Mouse (Mus musculus) layer of hippocampus, adult 2 months (tissue): ENCODE data around the gene Bcar3. TPM values are rescaled to one million over a fixed set of nuclear protein-coding genes. Genes with fewer than 3 reads are reported as not detected.

Experiments
- DNase-seq, 2 experiments: peaks; one replicate each; pipeline ENCODE4 v3.0.0; 2022; ENCODE audit warnings: low spot score in 2 of 2
- H3K27ac ChIP-seq: fragments of 200-600 bp; 2 replicates; pipeline ENCODE4 v1.8.1; 2022
- H3K4me3 ChIP-seq: fragments of 200-600 bp; 2 replicates; pipeline ENCODE4 v1.8.1; 2022; ENCODE audit warnings: mild to moderate bottlenecking
- CTCF ChIP-seq: fragments of 200-600 bp; conservative IDR thresholded peaks from 2 replicates; pipeline ENCODE4 v1.8.1; 2022; ENCODE audit warnings: antibody characterized with exemption, mild to moderate bottlenecking, moderate library complexity
- total RNA-seq, 2 experiments: library from RNA; stranded (reverse); gene quantifications; 2 replicates each; pipeline ENCODE4 v1.2.3; 2021

Gene Bcar3
- total RNA-seq, 2 experiments from 2014 or later = 9.4 to 10.0 TPM

- TF ChIP-seq CTCF = no peak
- DNase-seq = no peak
- Histone ChIP-seq H3K4me3 (no peak overlapping the region), H3K27ac (no peak overlapping the region)
Measured at GRCm38 (mm10) chr3:122472412-122472811, 178.5 kb downstream of the Bcar3 start.

DNA sequence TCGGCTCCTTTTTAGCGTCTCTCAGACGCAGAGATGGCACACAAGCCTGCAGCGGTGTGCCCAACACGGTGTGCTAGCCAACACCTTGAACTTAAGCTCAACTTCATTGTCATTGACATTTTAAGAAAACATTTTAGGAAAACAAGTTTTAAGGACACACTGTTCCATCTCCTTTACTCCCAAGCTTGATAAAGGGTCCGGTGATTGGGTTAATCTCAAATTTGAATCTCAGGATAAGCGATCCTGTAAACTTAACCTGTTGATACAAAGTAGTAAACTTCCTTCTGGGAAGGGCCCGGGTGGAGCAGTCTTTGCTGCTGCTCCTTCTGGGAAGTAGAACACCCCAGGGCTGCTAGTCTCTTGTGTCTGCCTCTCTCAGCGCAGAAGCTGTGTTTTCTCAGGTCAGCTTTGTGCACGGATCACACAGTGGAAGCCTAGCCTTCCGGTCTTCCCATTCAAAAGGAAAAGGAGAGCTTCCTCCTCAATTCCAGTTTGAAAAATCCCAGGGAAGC is 179.6 kb downstream of the Bcar3 start:
- peak overlapping the region; percentile 66; the same call in 1 of the 2 replicates for H3K27ac ChIP-seq
- no peak for DNase-seq
- no peak for TF ChIP-seq CTCF
- no peak overlapping the region for H3K4me3 ChIP-seq

DNA sequence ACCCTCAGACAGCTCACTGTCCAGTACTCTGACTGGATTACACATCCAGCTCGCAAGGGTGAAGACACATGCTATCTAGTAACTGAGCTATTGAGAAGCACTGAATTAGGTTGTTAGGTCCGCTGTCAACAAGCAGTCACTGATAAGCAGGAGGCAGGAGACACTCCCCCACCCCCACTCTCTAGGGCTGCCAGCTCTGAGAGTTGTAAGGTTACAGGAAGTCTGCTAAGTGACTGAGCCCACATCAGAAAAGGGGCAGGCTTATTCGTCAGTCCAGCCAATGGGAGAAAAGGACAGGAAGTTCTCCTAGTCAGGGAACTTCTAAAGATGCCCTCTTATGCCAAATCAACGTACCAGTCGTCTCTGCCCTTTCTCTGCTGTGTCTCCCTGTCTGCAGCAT is 180.1 kb downstream of the Bcar3 start:
- H3K27ac ChIP-seq = peak overlapping the region; percentile 66
- H3K4me3 ChIP-seq = no peak overlapping the region
- TF ChIP-seq CTCF = no peak
- DNase-seq = no peak

DNA sequence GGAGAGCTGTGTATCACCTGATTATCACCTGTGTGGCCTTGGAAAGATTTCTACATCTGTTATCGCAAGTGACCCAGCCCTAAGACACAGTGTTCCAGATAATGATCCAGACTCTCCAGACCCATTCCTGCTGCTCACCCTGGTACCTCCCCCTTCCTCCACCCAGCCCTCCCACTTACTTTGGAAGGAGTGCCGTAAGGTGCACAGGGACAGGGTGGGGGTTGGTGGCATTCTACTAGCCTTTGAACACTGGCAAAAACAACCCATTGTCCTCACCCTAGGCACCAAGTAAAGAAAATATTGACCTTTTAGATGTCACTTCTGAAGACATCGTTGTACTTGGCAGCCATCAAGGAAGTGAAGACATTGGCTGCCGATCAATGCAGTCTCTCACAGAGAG is 180.9 kb downstream of the Bcar3 start:
- TF ChIP-seq CTCF = no peak
- Histone ChIP-seq H3K27ac (peak overlapping the region; percentile 66), H3K4me3 (no peak overlapping the region)
- no peak for DNase-seq

DNA sequence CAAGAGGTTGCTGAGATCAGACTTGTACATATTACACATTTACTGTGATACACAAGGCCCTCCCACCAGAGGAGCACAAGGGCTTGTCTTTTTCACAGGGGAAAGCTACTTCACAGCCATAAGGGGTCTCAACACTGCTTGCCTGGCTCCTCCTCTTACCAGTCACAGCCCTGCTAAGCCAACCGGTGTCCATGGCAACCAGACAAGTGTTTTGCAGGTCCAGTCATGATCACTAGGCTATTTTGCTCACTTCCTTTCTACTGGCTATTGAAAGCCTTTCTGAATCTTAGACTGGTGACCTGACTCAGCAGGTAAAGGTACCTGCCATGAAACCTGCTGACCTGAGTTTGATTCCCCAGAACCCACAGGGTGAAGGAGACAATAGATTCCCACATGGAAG is 181.8 kb downstream of the Bcar3 start:
- no peak for TF ChIP-seq CTCF
- no peak overlapping the region for H3K4me3 ChIP-seq
- no peak overlapping the region for H3K27ac ChIP-seq
- no peak for DNase-seq

DNA sequence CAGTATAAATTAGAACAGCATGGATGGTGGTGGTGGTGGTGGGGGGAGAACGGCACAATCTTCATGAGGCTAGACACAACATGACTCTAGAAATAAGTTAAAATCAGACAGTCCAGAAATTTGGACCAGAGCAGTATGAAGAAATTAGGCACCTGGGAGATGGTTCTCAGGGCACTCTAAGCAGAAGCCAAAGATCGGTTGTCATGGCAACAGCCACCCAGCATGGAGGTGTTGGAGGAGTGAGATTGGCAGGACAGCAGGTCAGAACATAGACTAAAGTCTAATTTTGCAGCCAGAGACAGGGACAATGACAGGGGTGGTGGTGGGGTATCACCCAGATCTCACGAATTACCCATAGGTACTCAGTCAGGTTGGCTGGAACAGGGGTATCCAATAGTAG is 182.7 kb downstream of the Bcar3 start:
- DNase-seq = no peak
- no peak for TF ChIP-seq CTCF
- Histone ChIP-seq H3K27ac (no peak overlapping the region), H3K4me3 (no peak overlapping the region)

- H3K27ac ChIP-seq = peak overlapping the region; percentile 32; the same call in 1 of the 2 replicates
- H3K4me3 ChIP-seq = no peak overlapping the region
- no peak for TF ChIP-seq CTCF
- DNase-seq = no peak
Measured at GRCm38 (mm10) chr3:122477541-122477940, 183.6 kb downstream of the Bcar3 start.

DNA sequence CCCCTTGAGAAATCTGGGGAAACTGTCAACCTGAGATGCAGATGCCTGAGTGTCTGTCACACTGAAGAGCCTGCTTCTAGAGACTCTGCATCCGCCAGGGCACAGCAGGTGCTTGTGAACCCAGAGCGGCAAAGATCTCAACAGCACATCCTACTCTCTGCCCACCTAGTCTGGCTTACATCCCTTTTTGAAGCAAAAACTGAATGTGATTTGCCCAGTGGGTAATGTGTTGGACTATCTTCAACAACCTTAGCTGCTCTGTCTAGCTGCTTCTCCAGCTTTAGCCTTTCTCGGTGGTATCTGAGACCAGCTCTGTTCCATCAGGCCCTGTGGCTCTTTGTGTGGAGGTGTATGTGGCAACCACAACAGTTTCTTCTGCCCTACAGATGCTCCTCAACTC is 184.8 kb downstream of the Bcar3 start:
- TF ChIP-seq CTCF = no peak
- Histone ChIP-seq H3K4me3 (no peak overlapping the region), H3K27ac (0 out of 2 replicates have a peak overlapping the region, but pooled peaks have one; percentile 4)
- no peak for DNase-seq

DNA sequence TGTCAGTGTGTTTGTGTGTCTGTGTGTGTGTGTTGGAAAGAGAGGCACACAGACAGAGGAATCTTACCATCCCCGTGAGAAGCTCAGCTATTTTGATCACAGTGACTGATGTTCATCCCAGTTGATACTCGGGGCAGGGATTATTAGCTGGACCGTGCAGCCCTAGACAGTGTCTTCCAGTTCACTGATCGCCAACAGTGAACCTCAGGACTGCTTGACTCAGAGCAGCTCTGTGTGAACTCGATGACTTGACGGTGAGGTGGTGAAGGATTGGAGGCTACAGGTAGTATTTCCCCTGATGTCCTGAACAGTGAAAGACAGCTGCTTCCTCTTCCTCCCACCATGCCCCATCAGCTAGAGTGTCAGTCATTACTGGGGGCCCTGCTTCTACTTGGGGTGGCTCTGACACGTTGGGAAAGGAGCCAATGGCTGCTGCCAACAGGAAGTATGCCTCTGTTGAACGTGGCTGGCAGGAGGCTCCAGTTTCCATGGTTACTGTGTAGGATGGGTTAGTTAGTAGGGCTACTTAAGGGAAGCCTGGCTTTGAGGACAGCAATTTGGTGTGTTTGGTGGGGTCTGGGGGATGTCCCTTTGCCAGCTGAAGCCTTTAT is 186.2 kb downstream of the Bcar3 start:
- Histone ChIP-seq H3K4me3 (no peak overlapping the region), H3K27ac (no peak overlapping the region)
- peak; percentile 48 to 68 for DNase-seq
- TF ChIP-seq CTCF = no peak

DNA sequence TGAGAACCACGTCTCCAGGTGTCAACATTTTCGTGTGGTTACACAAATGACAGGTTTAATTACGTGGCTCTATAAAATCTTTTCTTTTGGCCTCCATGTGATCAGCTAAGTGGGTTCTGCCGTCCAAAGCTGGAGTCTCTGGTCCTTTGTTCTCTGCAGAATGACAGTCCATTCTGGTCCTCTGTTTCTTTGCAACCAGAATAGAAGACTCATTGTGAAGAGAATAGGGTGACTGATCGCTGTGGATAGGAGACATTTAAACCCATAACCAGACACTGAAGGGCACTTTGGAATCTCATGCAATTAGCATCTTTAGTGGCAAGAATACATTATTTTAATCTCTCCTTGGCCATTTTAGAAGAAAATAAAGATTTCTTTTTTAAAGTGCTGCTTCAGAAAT is 187.1 kb downstream of the Bcar3 start:
- DNase-seq = no peak
- TF ChIP-seq CTCF = no peak
- no peak overlapping the region for H3K27ac ChIP-seq
- H3K4me3 ChIP-seq = no peak overlapping the region

- DNase-seq = no peak
- Histone ChIP-seq H3K27ac (no peak overlapping the region), H3K4me3 (no peak overlapping the region)
- no peak for TF ChIP-seq CTCF
Measured at GRCm38 (mm10) chr3:122481891-122482739, 188.2 kb downstream of the Bcar3 start.

DNA sequence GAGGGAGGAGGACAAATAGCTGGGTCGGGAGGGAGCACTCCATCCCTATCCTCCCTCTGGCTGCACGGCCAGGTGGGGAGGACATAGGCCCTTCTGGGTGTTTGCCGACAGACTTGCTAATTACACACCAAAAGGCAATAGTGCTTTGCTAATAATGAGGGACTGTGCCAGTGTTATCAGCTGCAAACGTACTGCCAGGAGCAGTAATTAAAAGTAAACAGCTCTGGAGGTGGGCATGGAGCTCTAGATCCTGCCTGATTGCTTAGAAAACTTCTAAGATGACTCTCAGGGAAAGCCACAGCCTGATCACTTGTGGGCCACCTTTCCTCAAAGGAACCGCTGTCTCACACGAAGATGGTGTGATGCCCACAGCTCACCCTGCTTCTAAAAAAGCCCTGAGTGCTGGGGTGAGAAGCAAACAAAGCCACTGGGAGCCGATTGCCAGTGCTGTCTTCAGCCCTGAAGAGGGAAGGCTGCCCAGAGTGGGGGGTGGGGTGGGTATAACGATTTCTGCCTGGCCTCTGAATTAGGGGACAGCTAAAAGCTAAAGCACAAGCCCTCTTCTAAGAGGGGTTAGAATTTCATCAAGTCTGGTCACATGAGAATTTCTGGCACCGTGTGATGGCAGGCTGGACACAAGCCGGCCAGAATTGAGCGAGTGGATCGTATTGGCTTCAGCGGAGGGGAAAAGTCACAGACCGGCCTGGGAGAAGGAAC is 189.3 kb downstream of the Bcar3 start:
- DNase-seq = no peak
- Histone ChIP-seq H3K4me3 (no peak overlapping the region), H3K27ac (peak overlapping the region; percentile 44; the same call in 1 of the 2 replicates)
- TF ChIP-seq CTCF = no peak

DNA sequence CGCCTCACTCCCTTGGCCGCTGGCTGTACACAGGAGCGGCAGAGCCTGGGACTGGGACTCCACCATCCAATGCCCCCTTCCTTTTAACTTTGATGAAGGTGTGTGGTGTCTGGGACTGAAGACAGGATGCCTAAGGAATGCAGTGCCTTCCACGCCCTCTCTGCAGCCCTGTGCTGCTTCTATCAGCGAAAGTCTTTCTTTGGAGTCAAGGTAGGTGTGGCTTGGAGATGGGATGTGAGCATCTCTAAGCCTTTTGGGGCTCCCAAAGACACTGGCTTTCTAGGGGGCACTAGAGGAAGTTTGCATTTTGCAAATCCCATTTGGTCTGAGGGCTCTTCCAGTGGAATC is 189.8 kb downstream of the Bcar3 start:
- TF ChIP-seq CTCF = no peak
- no peak overlapping the region for H3K27ac ChIP-seq
- no peak overlapping the region for H3K4me3 ChIP-seq
- no peak for DNase-seq
